Mouse (Mus musculus) cerebellum, adult (tissue): ENCODE results near the gene Adam33.
"Not testable (repeated sequence)": the region's sequence is repeated elsewhere in the genome, so short reads cannot be mapped to it uniquely, and the experiment has no call there.

Experiments used
- ATAC-seq: cut with Nextera tagmentation; 2 replicates; pipeline ENCODE4 v1.9.2; 2017; ENCODE audit warnings: mild to moderate bottlenecking, moderate library complexity, mixed read lengths; ENCODE audit not compliant: insufficient number of reproducible peaks, low FRiP score, low TSS enrichment

Gene Adam33

GRCm38 (mm10) chr2:131059377-131059776 is 4.2 kb downstream of the Adam33 start:
- no peak for ATAC-seq

GRCm38 (mm10) chr2:131058672-131059071 is 4.9 kb downstream of the Adam33 start:
- ATAC-seq: no peak

GRCm38 (mm10) chr2:131056191-131056590 is 7.4 kb downstream of the Adam33 start:
- no peak for ATAC-seq

- no peak for ATAC-seq
Measured at GRCm38 (mm10) chr2:131055631-131056030, 8.0 kb downstream of the Adam33 start.

GRCm38 (mm10) chr2:131054646-131055264 is 8.9 kb downstream of the Adam33 start:
- ATAC-seq: no peak

DNA sequence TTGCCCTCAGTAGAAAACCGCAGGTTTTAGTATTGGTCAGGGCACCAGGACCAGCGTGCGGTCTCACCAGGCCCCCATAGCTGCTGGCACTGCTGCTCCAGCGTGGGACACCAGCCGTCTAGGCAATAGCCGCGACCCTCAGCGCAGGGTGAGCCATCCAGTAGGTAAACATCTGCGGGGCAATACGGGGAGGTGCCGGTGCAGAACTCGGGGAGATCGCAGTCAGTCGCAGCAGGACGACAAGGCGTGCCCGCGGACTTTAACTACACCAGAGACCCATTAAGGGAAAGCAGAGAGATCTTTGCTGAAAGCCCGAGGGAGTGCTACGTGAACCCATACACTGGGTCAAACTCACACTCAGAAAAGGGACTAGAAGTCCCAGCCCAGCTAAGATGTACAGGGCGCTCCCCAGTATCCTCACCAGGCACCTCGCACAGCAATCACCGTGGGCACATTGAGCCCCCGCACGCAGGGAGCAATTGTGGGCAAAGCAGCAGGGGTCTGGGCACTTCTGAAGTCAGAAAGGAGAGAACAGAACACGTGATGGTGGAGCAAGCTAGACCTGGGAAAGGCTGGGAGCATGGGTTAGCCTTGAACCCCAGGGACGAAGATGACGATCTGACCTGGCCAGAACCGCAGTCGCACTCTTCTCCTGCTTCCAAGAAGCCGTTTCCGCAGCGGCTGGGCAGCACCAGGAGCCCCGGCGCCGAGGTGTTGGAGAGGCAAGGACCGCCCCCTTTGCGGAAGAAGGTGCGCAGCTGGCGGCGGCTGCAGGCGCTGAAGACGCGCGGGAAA is 9.6 kb downstream of the Adam33 start:
- no peak for ATAC-seq

DNA sequence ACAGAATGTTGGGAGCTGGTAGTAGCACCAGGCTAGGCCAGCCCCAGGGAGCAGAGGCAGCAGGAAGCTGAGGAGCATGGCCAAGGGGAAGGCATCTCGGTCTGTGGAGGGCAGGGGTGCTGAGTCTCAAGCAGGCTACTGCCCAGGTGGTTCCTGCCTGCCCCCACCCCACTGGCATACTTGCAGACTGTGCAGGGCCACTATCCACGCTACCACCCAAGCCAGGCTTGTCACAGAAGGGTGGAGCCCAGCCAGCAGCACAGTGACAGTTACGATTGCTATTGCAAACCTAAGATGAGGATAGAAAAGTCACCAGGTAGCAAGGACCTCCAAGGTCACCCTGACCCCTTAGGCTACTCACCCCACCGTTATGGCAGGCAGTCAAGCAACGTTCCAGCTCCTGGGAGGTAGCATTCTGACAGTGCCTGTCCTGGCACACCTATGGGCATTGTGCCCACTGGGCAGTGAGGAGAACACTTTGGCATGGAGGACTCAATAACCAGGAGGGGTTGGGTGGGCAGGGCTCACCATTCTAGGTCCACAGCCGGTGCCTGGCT is 10.7 kb downstream of the Adam33 start:
- ATAC-seq: no peak

- no peak for ATAC-seq
Measured at GRCm38 (mm10) chr2:131052043-131052442, 11.6 kb downstream of the Adam33 start.

DNA sequence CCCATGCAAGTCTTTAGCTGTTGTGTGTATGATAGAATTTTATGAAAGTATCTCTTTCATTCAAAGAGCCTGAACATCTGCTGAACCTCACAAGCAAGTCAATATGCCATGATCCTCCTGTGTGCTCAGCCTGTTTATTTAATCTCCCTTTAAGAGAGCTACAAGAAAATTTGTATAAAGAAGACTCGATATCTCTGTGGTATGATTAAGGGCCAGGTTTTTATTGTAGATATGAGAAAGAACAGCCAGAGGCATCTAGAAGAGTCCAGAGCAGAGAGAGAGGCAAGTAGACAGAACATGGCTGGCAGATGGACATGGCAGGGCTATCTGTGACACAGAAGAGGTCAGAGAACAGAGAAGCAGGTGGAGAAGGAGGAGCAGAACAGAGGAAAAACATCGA is 17.6 kb downstream of the Adam33 start:
- ATAC-seq: no peak

DNA sequence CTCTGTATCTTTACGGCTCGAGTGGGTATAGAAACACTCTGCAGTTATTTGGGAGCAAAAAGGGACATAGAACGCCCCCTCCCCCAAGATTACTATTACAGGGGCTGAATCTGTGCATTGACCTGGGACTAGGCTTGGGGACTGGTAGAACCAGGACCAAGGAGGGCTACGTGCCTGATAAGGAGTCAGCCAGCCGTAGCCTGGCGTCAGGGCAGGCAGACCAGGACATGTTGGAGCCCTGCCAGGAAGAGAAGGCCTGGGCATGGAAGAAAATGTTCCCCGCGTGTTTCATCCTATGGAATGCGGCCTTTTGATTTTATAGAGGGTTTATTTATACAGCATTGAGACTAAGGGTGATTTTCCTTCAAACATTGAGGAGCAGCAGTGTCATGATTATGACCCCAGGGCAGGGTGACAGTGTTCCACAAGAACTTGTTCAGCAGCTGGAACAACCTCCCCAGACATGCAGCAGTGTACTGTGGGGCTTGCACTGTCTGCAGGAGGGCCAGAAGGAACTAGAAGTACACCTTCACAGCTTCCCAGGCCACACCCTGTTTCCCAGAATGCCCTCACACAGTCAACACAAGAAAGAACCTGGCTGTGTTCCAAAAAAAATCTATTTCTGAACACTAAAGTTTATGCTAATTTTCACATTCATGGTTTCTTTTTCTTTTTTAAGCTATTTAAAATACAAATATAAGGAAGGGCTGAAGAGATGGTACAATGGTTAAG is 18.5 kb downstream of the Adam33 start:
- no peak for ATAC-seq

- ATAC-seq: no peak
Measured at GRCm38 (mm10) chr2:131044354-131044852, 19.2 kb downstream of the Adam33 start.

- no peak for ATAC-seq
Measured at GRCm38 (mm10) chr2:131042988-131043387, 20.6 kb downstream of the Adam33 start, which contains the start of gene Gfra4. TSS of gene Gfra4 (minus strand) at chr2:131043088.

- ATAC-seq: peak; percentile 49
Measured at GRCm38 (mm10) chr2:131040854-131041825, 22.5 kb downstream of the Adam33 start.

- no peak for ATAC-seq
Measured at GRCm38 (mm10) chr2:131038675-131039074, 24.9 kb downstream of the Adam33 start.

DNA sequence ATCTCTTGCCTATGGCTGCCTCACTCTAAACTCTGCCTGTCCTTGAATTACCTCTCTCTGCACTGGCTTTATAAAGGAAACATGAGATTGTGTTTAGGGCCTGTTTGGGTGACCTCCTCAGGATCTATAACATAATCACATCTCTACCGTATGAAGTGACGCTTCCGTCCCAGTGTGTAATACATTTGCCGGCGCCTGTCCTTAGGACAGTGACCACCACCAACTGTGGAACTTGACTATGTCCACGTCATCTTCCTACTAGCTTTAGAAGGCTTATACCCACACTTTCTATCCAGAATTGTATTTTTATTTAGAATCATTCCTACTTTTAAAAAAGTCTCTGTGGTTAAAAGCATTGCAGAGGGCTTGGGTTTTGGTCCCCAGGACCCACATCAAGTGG is 25.4 kb downstream of the Adam33 start:
- ATAC-seq: no peak

GRCm38 (mm10) chr2:131037226-131037990 is 26.2 kb downstream of the Adam33 start:
- ATAC-seq: no peak

GRCm38 (mm10) chr2:131036757-131037156 is 26.9 kb downstream of the Adam33 start:
- ATAC-seq: no peak

- no peak for ATAC-seq
Measured at GRCm38 (mm10) chr2:131036343-131036742, 27.3 kb downstream of the Adam33 start.

GRCm38 (mm10) chr2:131031406-131031805 is 32.2 kb downstream of the Adam33 start:
- ATAC-seq: not testable (repeated sequence)
